Mouse (Mus musculus): ENCODE data around the gene Spock3.

GRCm38 (mm10) chr8:63135406-63135805 lies 184.6 kb downstream of the Spock3 start:
- TF ChIP-seq POLR2A (IDR thresholded peaks at IDR 0.05; ENCODE audit: extremely low read depth, insufficient read depth, low read length), result no peak
- TF ChIP-seq CTCF (IDR thresholded peaks at IDR 0.05; ENCODE audit: low read depth, low read length), result no peak

Measured in liver, adult 2 months (tissue).